Mouse (Mus musculus): ENCODE results near the gene Wwc1. TPM values are rescaled to one million over a fixed set of nuclear protein-coding genes. Genes with fewer than 3 reads are reported as not detected.

Gene Wwc1
- polyA plus RNA-seq, 1 experiment from 2014 or later, result 15.2 TPM

DNA sequence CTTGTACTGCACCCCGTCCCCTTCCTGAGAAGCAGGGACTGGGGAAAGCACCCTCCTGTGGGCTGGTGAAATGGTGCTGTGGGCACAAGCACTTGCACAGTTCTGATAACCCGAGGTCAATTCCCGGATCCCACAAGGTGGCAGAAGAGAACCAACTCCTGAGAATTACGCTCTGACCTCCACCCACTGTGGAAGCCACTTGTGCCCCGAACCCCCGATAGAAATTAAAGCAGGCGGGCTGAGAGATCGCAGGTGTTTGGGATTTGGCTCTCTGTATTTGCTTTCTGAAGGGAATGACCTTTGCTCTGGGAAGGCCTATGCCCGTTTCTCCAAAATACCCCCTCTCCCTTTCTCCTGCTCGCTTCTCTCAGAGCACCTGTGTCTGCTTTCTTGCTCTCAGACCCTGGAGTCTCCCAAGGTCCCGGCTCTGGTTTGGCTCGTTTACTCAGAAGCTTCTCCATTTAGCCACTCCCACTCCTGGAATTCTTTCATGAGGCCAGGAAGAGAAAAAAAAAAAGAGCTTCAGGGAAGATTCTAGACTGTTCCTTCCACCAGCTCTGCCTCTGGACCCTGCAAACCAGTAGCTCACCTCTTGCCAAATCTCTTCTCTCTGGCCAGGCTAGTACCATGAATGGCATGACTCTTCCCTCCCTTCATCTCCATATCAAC is 58.0 kb downstream of the Wwc1 start:
- no peak overlapping the region for H3K4me3 ChIP-seq
- H3K9ac ChIP-seq, result no peak overlapping the region
- no peak overlapping the region for H3K4me2 ChIP-seq (replicated peaks)
- H3K4me1 ChIP-seq, result peaks cover 28% of the 10 kb centered on the region
- 36% methylated on average over 12 of the region's 12 CpGs for WGBS
- H3K36me3 ChIP-seq, result no peaks in the 10 kb centered on the region
- no peak for ATAC-seq (ENCODE audit: low FRiP score)
- H3K27me3 ChIP-seq, result no peaks in the 10 kb centered on the region
- peaks cover 5% of the 10 kb centered on the region; the same call in 1 of the 2 replicates for H3K9me3 ChIP-seq (replicated peaks)
- H3K27ac ChIP-seq, result no peak overlapping the region

DNA sequence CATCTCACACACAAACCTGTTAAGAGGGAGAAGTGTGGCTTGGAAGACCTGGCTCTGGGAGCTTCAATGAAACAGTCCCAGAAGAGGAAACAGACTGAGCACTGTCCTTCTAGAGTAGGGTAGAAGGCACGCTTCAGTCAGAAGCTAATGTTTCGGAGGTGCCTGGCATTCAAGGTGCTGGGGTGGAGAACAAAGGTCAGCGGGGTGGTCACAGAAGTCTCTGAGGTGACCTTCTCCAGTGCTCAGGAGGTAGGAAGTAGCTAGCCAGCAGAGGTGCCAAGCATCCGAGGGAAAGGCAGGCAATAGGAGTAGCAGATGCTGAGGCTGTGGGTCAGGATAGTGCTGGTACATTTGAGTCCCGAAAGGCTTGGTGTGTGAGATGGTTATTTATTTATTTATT is 59.6 kb downstream of the Wwc1 start:
- ATAC-seq (ENCODE audit: low FRiP score), result no peak
- Histone ChIP-seq H3K4me2 (replicated peaks) (no peak overlapping the region), H3K4me3 (no peak overlapping the region), H3K27me3 (no peaks in the 10 kb centered on the region), H3K9me3 (replicated peaks) (no peaks in the 10 kb centered on the region), H3K4me1 (peaks cover 30% of the 10 kb centered on the region), H3K27ac (no peak overlapping the region), H3K36me3 (no peaks in the 10 kb centered on the region), H3K9ac (no peak overlapping the region)
- 84% methylated on average over 5 of the region's 5 CpGs for WGBS

GRCm38 (mm10) chr11:35919856-35920503 is 60.3 kb downstream of the Wwc1 start:
- H3K27me3 ChIP-seq, result no peaks in the 10 kb centered on the region
- no peak for ATAC-seq (ENCODE audit: low FRiP score)
- H3K4me2 ChIP-seq (replicated peaks), result no peak overlapping the region
- H3K36me3 ChIP-seq, result no peaks in the 10 kb centered on the region
- H3K9me3 ChIP-seq (replicated peaks), result no peaks in the 10 kb centered on the region
- 71% methylated on average over 9 of the region's 9 CpGs for WGBS
- H3K4me3 ChIP-seq, result no peak overlapping the region
- peaks cover 34% of the 10 kb centered on the region for H3K4me1 ChIP-seq
- H3K9ac ChIP-seq, result no peak overlapping the region
- H3K27ac ChIP-seq, result 0 out of 2 replicates have a peak overlapping the region, but pooled peaks have one; percentile 26

- ATAC-seq (ENCODE audit: low FRiP score), result no peak
- Histone ChIP-seq H3K9me3 (replicated peaks) (no peaks in the 10 kb centered on the region), H3K36me3 (no peaks in the 10 kb centered on the region), H3K4me1 (peaks cover 34% of the 10 kb centered on the region), H3K9ac (no peak overlapping the region), H3K4me3 (no peak overlapping the region), H3K27ac (no peak overlapping the region), H3K4me2 (replicated peaks) (no peak overlapping the region), H3K27me3 (no peaks in the 10 kb centered on the region)
- WGBS, result 54% methylated on average over 2 of the region's 2 CpGs
Measured at GRCm38 (mm10) chr11:35919383-35919782, 60.9 kb downstream of the Wwc1 start.

DNA sequence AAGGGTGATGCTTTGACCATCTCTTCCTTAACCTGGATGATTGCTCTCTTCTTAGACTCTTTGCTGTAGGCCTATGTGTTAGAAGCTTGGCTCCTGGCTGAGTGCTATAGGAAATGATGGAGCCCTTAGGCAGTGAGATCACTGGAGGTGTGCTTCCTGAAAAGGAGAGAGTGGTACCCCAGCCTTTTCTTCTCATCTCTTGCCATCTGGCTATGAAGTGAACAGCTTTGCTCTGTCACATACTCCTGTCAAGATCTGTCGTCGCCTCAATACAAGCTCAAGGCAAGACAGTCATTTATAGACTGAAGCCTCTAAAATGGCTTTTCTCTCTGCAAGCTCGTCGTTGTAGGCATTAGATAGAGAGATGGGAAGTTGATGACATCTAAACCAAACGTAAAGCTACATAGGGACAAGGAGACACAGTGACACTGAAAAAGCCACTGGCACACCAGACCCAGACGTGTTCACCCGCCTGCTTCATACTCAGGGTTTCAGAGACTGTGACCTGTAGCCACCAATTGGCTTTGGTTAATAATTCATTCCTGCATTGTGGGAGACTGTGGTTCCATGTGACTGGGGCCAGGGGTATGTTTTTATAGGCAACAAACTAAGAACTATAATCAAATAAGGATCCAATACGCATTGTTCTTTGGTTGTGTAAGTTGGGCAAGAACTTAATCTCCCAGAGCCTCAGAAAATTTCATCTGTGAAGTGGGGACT is 63.7 kb downstream of the Wwc1 start:
- H3K4me1 ChIP-seq, result peaks cover 25% of the 10 kb centered on the region
- no peak overlapping the region for H3K4me3 ChIP-seq
- no peaks in the 10 kb centered on the region for H3K27me3 ChIP-seq
- H3K4me2 ChIP-seq (replicated peaks), result no peak overlapping the region
- H3K9me3 ChIP-seq (replicated peaks), result no peaks in the 10 kb centered on the region
- H3K36me3 ChIP-seq, result no peaks in the 10 kb centered on the region
- ATAC-seq (ENCODE audit: low FRiP score), result no peak
- no peak overlapping the region for H3K27ac ChIP-seq
- WGBS, result 87% methylated on average over 8 of the region's 8 CpGs
- H3K9ac ChIP-seq, result no peak overlapping the region

- peaks cover 22% of the 10 kb centered on the region for H3K4me1 ChIP-seq
- no peak overlapping the region for H3K4me3 ChIP-seq
- no peak overlapping the region for H3K27ac ChIP-seq
- no peaks in the 10 kb centered on the region for H3K9me3 ChIP-seq (replicated peaks)
- WGBS, result 38% methylated on average over 8 of the region's 8 CpGs
- ATAC-seq (ENCODE audit: low FRiP score), result no peak
- no peaks in the 10 kb centered on the region for H3K36me3 ChIP-seq
- H3K9ac ChIP-seq, result no peak overlapping the region
- H3K4me2 ChIP-seq (replicated peaks), result no peak overlapping the region
- no peaks in the 10 kb centered on the region for H3K27me3 ChIP-seq
Measured at GRCm38 (mm10) chr11:35915546-35915945, 64.8 kb downstream of the Wwc1 start.

GRCm38 (mm10) chr11:35913418-35914044 is 66.8 kb downstream of the Wwc1 start:
- H3K4me1 ChIP-seq, result peaks cover 9% of the 10 kb centered on the region
- 69% methylated on average over 6 of the region's 6 CpGs for WGBS
- H3K4me2 ChIP-seq (replicated peaks), result no peak overlapping the region
- no peaks in the 10 kb centered on the region for H3K9me3 ChIP-seq (replicated peaks)
- H3K9ac ChIP-seq, result no peak overlapping the region
- H3K4me3 ChIP-seq, result no peak overlapping the region
- H3K27ac ChIP-seq, result no peak overlapping the region
- ATAC-seq (ENCODE audit: low FRiP score), result peak; percentile 66
- no peaks in the 10 kb centered on the region for H3K27me3 ChIP-seq
- no peaks in the 10 kb centered on the region for H3K36me3 ChIP-seq

GRCm38 (mm10) chr11:35904955-35905550 is 75.3 kb downstream of the Wwc1 start:
- 82% methylated on average over 7 of the region's 7 CpGs for WGBS
- H3K36me3 ChIP-seq, result no peaks in the 10 kb centered on the region
- no peak overlapping the region for H3K4me3 ChIP-seq
- H3K27ac ChIP-seq, result no peak overlapping the region
- H3K27me3 ChIP-seq, result no peaks in the 10 kb centered on the region
- no peak for ATAC-seq (ENCODE audit: low FRiP score)
- H3K4me1 ChIP-seq, result no peaks in the 10 kb centered on the region
- no peak overlapping the region for H3K4me2 ChIP-seq (replicated peaks)
- H3K9ac ChIP-seq, result no peak overlapping the region
- no peaks in the 10 kb centered on the region for H3K9me3 ChIP-seq (replicated peaks)

DNA sequence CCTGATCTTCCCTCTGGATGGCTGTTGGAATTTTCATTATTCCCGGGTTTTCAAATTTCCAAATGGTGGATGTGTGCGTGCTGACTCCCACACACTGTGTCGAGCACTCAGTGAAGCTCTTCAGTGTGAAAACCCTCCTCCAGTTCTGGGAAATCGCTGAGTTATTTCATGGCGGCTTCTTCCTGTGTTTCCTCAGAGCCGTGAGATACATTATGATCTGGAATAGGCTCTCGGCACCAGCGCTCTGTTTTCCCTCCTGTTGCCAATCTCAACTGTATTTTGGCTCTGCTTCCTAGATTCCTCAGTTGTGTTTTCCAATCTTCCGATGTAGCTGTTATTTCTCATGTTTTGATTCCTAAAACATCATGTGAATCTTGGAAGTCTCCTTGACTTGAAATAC is 77.2 kb downstream of the Wwc1 start:
- Histone ChIP-seq H3K4me1 (no peaks in the 10 kb centered on the region), H3K9ac (no peak overlapping the region), H3K4me3 (no peak overlapping the region), H3K36me3 (no peaks in the 10 kb centered on the region), H3K4me2 (replicated peaks) (no peak overlapping the region), H3K27ac (no peak overlapping the region), H3K27me3 (no peaks in the 10 kb centered on the region), H3K9me3 (replicated peaks) (no peaks in the 10 kb centered on the region)
- 91% methylated on average over 9 of the region's 9 CpGs for WGBS
- no peak for ATAC-seq (ENCODE audit: low FRiP score)

DNA sequence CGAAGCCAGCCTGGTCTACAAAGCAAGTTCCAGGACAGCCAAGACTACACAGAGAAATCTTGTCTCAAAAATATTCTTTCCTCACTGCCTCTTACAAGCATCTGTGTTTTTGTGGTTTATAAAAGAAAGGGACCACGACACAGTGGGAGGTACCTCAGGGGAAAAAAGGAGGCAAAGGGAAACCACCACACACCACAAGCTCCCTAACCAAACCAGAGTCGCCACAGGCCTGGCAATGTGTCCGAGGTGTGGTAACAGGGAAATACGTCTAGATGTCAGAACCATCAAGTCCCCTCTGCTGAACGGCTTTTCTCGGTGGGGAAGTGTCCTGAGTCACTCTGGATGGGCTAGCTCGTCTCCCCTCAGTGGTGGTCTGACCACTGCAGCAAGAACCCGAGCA is 80.4 kb downstream of the Wwc1 start:
- Histone ChIP-seq H3K4me2 (replicated peaks) (no peak overlapping the region), H3K9ac (no peak overlapping the region), H3K4me1 (no peaks in the 10 kb centered on the region), H3K27me3 (no peaks in the 10 kb centered on the region), H3K9me3 (replicated peaks) (no peaks in the 10 kb centered on the region), H3K4me3 (no peak overlapping the region), H3K36me3 (no peaks in the 10 kb centered on the region), H3K27ac (no peak overlapping the region)
- 65% methylated on average over 9 of the region's 9 CpGs for WGBS
- no peak for ATAC-seq (ENCODE audit: low FRiP score)

DNA sequence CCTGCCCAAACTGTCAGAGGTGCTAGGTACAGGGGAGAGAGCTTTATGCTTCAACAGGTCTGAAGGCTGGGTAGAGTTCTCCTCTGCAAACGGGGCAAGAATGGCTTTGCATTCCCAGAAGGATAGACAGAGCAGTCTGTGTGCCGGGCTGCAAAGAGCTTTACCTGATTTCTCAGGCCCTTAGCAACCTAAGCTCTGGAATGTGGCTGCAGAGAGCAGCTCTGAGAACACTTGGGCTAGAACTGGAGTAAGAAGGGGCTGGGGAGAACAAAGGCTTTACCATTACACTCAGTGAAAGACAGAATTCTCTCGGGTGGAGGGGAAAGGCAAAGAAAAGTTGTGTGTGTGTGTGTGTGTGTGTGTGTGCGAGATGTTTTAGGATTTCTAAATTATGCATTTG is 86.9 kb downstream of the Wwc1 start:
- Histone ChIP-seq H3K27ac (peak overlapping the region; percentile 70), H3K27me3 (no peaks in the 10 kb centered on the region), H3K9me3 (replicated peaks) (no peaks in the 10 kb centered on the region), H3K4me2 (replicated peaks) (no peak overlapping the region), H3K36me3 (peaks cover 9% of the 10 kb centered on the region; the same call in 1 of the 2 replicates), H3K4me3 (no peak overlapping the region), H3K4me1 (peaks cover 31% of the 10 kb centered on the region), H3K9ac (0 out of 2 replicates have a peak overlapping the region, but pooled peaks have one; percentile 8)
- peak; percentile 12; the same call in 1 of the 2 replicates for ATAC-seq (ENCODE audit: low FRiP score)
- WGBS, result 29% methylated on average over 4 of the region's 4 CpGs

GRCm38 (mm10) chr11:35893018-35893421 is 87.3 kb downstream of the Wwc1 start:
- Histone ChIP-seq H3K9me3 (replicated peaks) (no peaks in the 10 kb centered on the region), H3K4me1 (peaks cover 35% of the 10 kb centered on the region), H3K4me3 (no peak overlapping the region), H3K36me3 (peaks cover 9% of the 10 kb centered on the region; the same call in 1 of the 2 replicates), H3K9ac (no peak overlapping the region), H3K27me3 (no peaks in the 10 kb centered on the region), H3K4me2 (replicated peaks) (no peak overlapping the region), H3K27ac (peak overlapping the region; percentile 70)
- 30% methylated on average over 10 of the region's 10 CpGs for WGBS
- 0 out of 2 replicates have a peak, but pooled peaks have one; percentile 12 for ATAC-seq (ENCODE audit: low FRiP score)
